Mouse (Mus musculus): ENCODE results near the gene Olfr986.
"Not testable (repeated sequence)": the region's sequence is repeated elsewhere in the genome, so short reads cannot be mapped to it uniquely, and the experiment has no call there.

Olfr986 gene

GRCm38 (mm10) chr9:40180620-40181019 is at the start of gene Olfr986:
Olfr986 (plus strand) TSS chr9:40180920.
- no peak for DNase-seq (ENCODE audit: low spot score)

- DNase-seq (ENCODE audit: low spot score), result no peak
These were observed 43.6 kb upstream of the Olfr986 start for GRCm38 (mm10) chr9:40136987-40137688.

GRCm38 (mm10) chr9:40139484-40139883 is 41.2 kb upstream of the Olfr986 start:
- no peak for DNase-seq (ENCODE audit: low spot score)

- DNase-seq (ENCODE audit: low spot score), result no peak
These were observed 39.2 kb upstream of the Olfr986 start for GRCm38 (mm10) chr9:40141544-40141943.

GRCm38 (mm10) chr9:40155118-40155644 is 25.5 kb upstream of the Olfr986 start:
- no peak for DNase-seq (ENCODE audit: low spot score)

GRCm38 (mm10) chr9:40166446-40166845 is 14.3 kb upstream of the Olfr986 start:
- DNase-seq (ENCODE audit: low spot score), result no peak

- no peak for DNase-seq (ENCODE audit: low spot score)
These were observed 3.7 kb upstream of the Olfr986 start for GRCm38 (mm10) chr9:40177017-40177416.

- not testable (repeated sequence) for DNase-seq (ENCODE audit: low spot score)
These were observed 4.4 kb downstream of the Olfr986 start for GRCm38 (mm10) chr9:40185166-40185565.

- DNase-seq (ENCODE audit: low spot score), result no peak
These were observed 10.6 kb downstream of the Olfr986 start for GRCm38 (mm10) chr9:40191086-40191876.

GRCm38 (mm10) chr9:40192098-40193038 is 11.6 kb downstream of the Olfr986 start, which contains the start of gene Zfp202:
Zfp202 (plus strand) TSS chr9:40192316.
- peak; percentile 83 for DNase-seq (ENCODE audit: low spot score)

GRCm38 (mm10) chr9:40195981-40196380 is 15.3 kb downstream of the Olfr986 start:
- no peak for DNase-seq (ENCODE audit: low spot score)

GRCm38 (mm10) chr9:40206546-40206950 is 25.8 kb downstream of the Olfr986 start:
- no peak for DNase-seq (ENCODE audit: low spot score)

- DNase-seq (ENCODE audit: low spot score), result no peak
These were observed 30.0 kb downstream of the Olfr986 start for GRCm38 (mm10) chr9:40210744-40211143.

GRCm38 (mm10) chr9:40214058-40214457 is 33.3 kb downstream of the Olfr986 start:
- no peak for DNase-seq (ENCODE audit: low spot score)

- DNase-seq (ENCODE audit: low spot score), result no peak
These were observed 35.9 kb downstream of the Olfr986 start for GRCm38 (mm10) chr9:40216651-40217050.

- no peak for DNase-seq (ENCODE audit: low spot score)
These were observed 43.6 kb downstream of the Olfr986 start for GRCm38 (mm10) chr9:40224289-40224688.

GRCm38 (mm10) chr9:40227874-40228789 is 47.4 kb downstream of the Olfr986 start:
- no peak for DNase-seq (ENCODE audit: low spot score)

- no peak for DNase-seq (ENCODE audit: low spot score)
These were observed 48.1 kb downstream of the Olfr986 start for GRCm38 (mm10) chr9:40228804-40229331.

GRCm38 (mm10) chr9:40229479-40229878 is 48.8 kb downstream of the Olfr986 start:
- DNase-seq (ENCODE audit: low spot score), result no peak

GRCm38 (mm10) chr9:40231019-40231418 is 50.3 kb downstream of the Olfr986 start:
- no peak for DNase-seq (ENCODE audit: low spot score)
